8 mouse cellular contexts compared by ENCODE assay signal in the genomic region with DNA sequence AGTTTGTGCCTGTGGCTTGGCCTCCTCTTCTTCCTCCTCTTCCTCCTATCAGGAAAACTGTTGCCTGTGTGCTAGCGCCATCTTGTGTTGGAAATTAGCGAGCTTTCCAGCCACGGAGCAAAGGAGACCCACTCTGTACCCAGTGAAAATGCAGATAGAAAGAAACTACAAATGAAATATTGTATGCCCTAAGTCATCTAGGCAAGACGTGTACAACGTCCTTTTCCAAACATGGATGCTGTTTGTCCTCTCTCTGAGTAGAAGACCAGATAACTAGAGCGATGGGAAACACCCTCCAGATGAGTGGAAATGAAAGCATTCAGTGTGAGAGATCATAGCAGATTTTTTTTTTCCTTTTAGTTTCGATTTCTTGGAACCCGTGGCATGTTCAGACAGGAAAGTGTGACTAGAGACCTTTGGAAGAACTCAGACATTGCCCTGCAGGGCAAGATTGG. TPM values are rescaled to one million over a fixed set of nuclear protein-coding genes. Genes with fewer than 3 reads are reported as not detected.
DNase-seq lines count a peak whose midpoint lies in the region; ATAC-seq lines count a peak whose summit lies in the region.

TSS of gene Parp11 (plus strand) at position 405 of the 455 bp plus-strand sequence.

- no peak within 1 kb of the TSS for H3K4me3 ChIP-seq in hindbrain, embryonic 12.5 days

- H3K4me1 ChIP-seq in hindbrain, embryonic 12.5 days: peaks cover 20% of the 10 kb centered on the region

- H3K4me2 ChIP-seq in hindbrain, embryonic 12.5 days (replicated peaks): no peak within 1 kb of the TSS

- peak; percentile 60 for DNase-seq in MN1 (ENCODE audit: low spot score)
- peak; percentile 52 for DNase-seq in cerebellum, adult 8-10 months
- DNase-seq in layer of hippocampus, postnatal 14 days (ENCODE audit: low spot score in 2 of 2): peak; percentile 83 to 86
- peak; percentile 77 for DNase-seq in lung, postnatal 14 days
- peak; percentile 9 for DNase-seq in retina, adult 2 months (ENCODE audit: low read depth, low spot score)
- peak; percentile 71 for DNase-seq in urinary bladder, postnatal 14 days (ENCODE audit: low spot score)

- H3K36me3 ChIP-seq in hindbrain, embryonic 12.5 days: no peaks in the 10 kb centered on the region

- no peak within 1 kb of the TSS for H3K9ac ChIP-seq in hindbrain, embryonic 12.5 days

- peak; percentile 78 for ATAC-seq in frontal cortex, adult (ENCODE audit: low TSS enrichment)
- ATAC-seq in hindbrain, embryonic 12.5 days (ENCODE audit: low FRiP score): 0 out of 2 replicates have a peak, but pooled peaks have one; percentile 7

- H3K27ac ChIP-seq in hindbrain, embryonic 12.5 days: no peak within 1 kb of the TSS

- H3K9me3 ChIP-seq in hindbrain, embryonic 12.5 days (replicated peaks): no peaks in the 10 kb centered on the region

- H3K27me3 ChIP-seq in hindbrain, embryonic 12.5 days: peaks cover 7% of the 10 kb centered on the region; the same call in 1 of the 2 replicates

- 22% methylated on average over 8 of the region's 8 CpGs for WGBS in hindbrain, embryonic 12.5 days

RNA-seq across cellular contexts. Expression of gene Parp11, which starts in this region (rescaled TPM):
- 58.8 and 64.7 TPM in 2 replicates for polyA plus RNA-seq in hindbrain, embryonic 12.5 days (2016; fragmentation: Nextera tagmentation; extraction: Ambion mirVana)
- total RNA-seq in layer of hippocampus, postnatal 14 days (2021): 10 to 100 TPM; 37.0 to 40.1 TPM

Comparison
In these comparisons a context has a peak if more than half of its experiments do, and no peak if none do; other contexts are left out.
1. DNase-seq: peak in every context shown above with its lines; median percentile 84 in layer of hippocampus, postnatal 14 days; 77 in lung, postnatal 14 days; 71 in urinary bladder, postnatal 14 days; 60 in MN1; 52 in cerebellum, adult 8-10 months; 9 in retina, adult 2 months.